23 mouse cellular contexts compared by ENCODE assay signal in genomic region chr6:38241508-38241907, GRCm38 (mm10). TPM values are rescaled to one million over a fixed set of nuclear protein-coding genes. Genes with fewer than 3 reads are reported as not detected.
DNase-seq lines count a peak whose midpoint lies in the region; ATAC-seq and TF ChIP-seq lines count a peak whose summit lies in the region.
"Had no signal": no experiment of that assay in that cellular context is flagged by ENCODE, and none has a peak within 500 bp of the region (broad histone marks: within the 10 kb centered on the region; RNA-seq: fewer than 3 reads in every experiment).

No protein-coding gene starts in this region.

- peak overlapping the region; percentile 66 for H3K27ac ChIP-seq in layer of hippocampus, adult 2 months
- peak overlapping the region; percentile 69 for H3K27ac ChIP-seq in left cerebral cortex, adult 2 months
- H3K27ac ChIP-seq in midbrain, embryonic 13.5 days: peak overlapping the region; percentile 15; the same call in 1 of the 2 replicates
- no peak overlapping the region for H3K27ac ChIP-seq in midbrain, embryonic 16.5 days (ENCODE audit: low read length)
- no peak overlapping the region for H3K27ac ChIP-seq in MEL (ENCODE audit: control insufficient read depth, low read depth, low read length)

- H3K36me3 ChIP-seq in midbrain, embryonic 13.5 days: no peaks in the 10 kb centered on the region
- H3K36me3 ChIP-seq in midbrain, embryonic 16.5 days (ENCODE audit: control insufficient read depth, insufficient read depth, low read length): no peaks in the 10 kb centered on the region
- peaks cover 0 to 29% of the 10 kb centered on the region in 2 experiments; a peak in 2 of 4 replicates for H3K36me3 ChIP-seq in MEL (ENCODE audit: control insufficient read depth in 1 of 2, insufficient read depth in 2 of 2, low read length in 2 of 2)
- H3K36me3 ChIP-seq: G1E had no signal

- TF ChIP-seq RAD21 in MEL (IDR thresholded peaks at IDR 0.05; ENCODE audit: low read depth, low read length): no peak

- TF ChIP-seq CTCF in layer of hippocampus, adult 2 months (conservative IDR thresholded peaks at IDR 0.05): no peak
- no peak for TF ChIP-seq CTCF in left cerebral cortex, adult 2 months (IDR thresholded peaks at IDR 0.05)
- no peak for TF ChIP-seq CTCF in MEL (IDR thresholded peaks at IDR 0.05 in 2 of 3, conservative IDR thresholded peaks at IDR 0.05 in 1 of 3; ENCODE audit: control insufficient read depth in 1 of 3, insufficient read depth in 1 of 3, low read depth in 2 of 3, low read length in 3 of 3, poor library complexity in 1 of 3, severe bottlenecking in 1 of 3)

- no peaks in the 10 kb centered on the region for H3K9me3 ChIP-seq in midbrain, embryonic 13.5 days
- H3K9me3 ChIP-seq in midbrain, embryonic 16.5 days (replicated peaks; ENCODE audit: control insufficient read depth, low read length, poor library complexity, severe bottlenecking): no peaks in the 10 kb centered on the region
- H3K9me3 ChIP-seq in MEL (replicated peaks; ENCODE audit: insufficient read depth, low read length): no peaks in the 10 kb centered on the region
- H3K9me3 ChIP-seq: G1E had no signal

- 94% methylated on average over 4 of the region's 4 CpGs for WGBS in midbrain, embryonic 13.5 days
- WGBS in midbrain, embryonic 16.5 days: 80% methylated on average over 4 of the region's 4 CpGs

- H3K79me2 ChIP-seq in MEL (ENCODE audit: control insufficient read depth, insufficient read depth, low read length, poor library complexity): no peaks in the 10 kb centered on the region

- DNase-seq in layer of hippocampus, adult 2 months (ENCODE audit: low spot score in 2 of 2): no peak
- no peak for DNase-seq in layer of hippocampus, postnatal 14 days (ENCODE audit: low spot score in 2 of 2)
- no peak for DNase-seq in left cerebral cortex, adult 2 months (ENCODE audit: extremely low spot score in 1 of 2, low spot score in 2 of 2)
- DNase-seq in left cerebral cortex, postnatal 36 days (ENCODE audit: low spot score in 2 of 2): no peak
- peak; percentile 38 for DNase-seq in MEL (ENCODE audit: low read depth, low spot score)
- DNase-seq in embryo, embryonic 10 days (ENCODE audit: low spot score): no peak
- DNase-seq: adrenal gland, adult 2 months; adrenal gland, adult 8-10 months; adrenal gland, postnatal 10 days; adrenal gland, postnatal 14 days; adrenal gland, postnatal 25 days; adrenal gland, postnatal 36 days; B cell, adult 2 months; cerebellum, adult 11 months; cerebellum, adult 11-12 months; cerebellum, adult 18-20 months had no signal

- no peak for TF ChIP-seq POLR2A in MEL (IDR thresholded peaks at IDR 0.05; ENCODE audit: control insufficient read depth in 1 of 2, insufficient read depth in 1 of 2, low read depth in 1 of 2, low read length in 2 of 2, poor library complexity in 1 of 2)

- no peaks in the 10 kb centered on the region for H3K27me3 ChIP-seq in midbrain, embryonic 13.5 days
- H3K27me3 ChIP-seq in midbrain, embryonic 16.5 days (ENCODE audit: control insufficient read depth, insufficient read depth, low read depth, low read length): no peaks in the 10 kb centered on the region
- no peaks in the 10 kb centered on the region for H3K27me3 ChIP-seq in MEL (ENCODE audit: control insufficient read depth in 1 of 2, insufficient read depth in 2 of 2, low read length in 2 of 2)
- H3K27me3 ChIP-seq: CH12.LX, Patski had no signal

- H3K4me2 ChIP-seq in midbrain, embryonic 13.5 days (replicated peaks): no peak overlapping the region
- no peak overlapping the region for H3K4me2 ChIP-seq in midbrain, embryonic 16.5 days (ENCODE audit: low read length)

- intact Hi-C loops in left cerebral cortex, adult 2 months (cut with DNase I): loop anchor here (5.0 kb wide), 1 partner anchor 44 kb away; no protein-coding TSS in a partner anchor
- intact Hi-C loops in left cerebral cortex, postnatal 36 days (cut with DNase I): loop anchor here (5.0 kb wide), 1 partner anchor 44 kb away; no protein-coding TSS in a partner anchor

- H3K9ac ChIP-seq in midbrain, embryonic 13.5 days (replicated peaks): no peak overlapping the region
- H3K9ac ChIP-seq in midbrain, embryonic 16.5 days (ENCODE audit: low read depth, low read length): no peak overlapping the region
- no peak overlapping the region for H3K9ac ChIP-seq in MEL (ENCODE audit: control insufficient read depth, low read depth, low read length, poor library complexity, severe bottlenecking)

- no peak overlapping the region for H3K4me3 ChIP-seq in layer of hippocampus, adult 2 months
- H3K4me3 ChIP-seq in left cerebral cortex, adult 2 months: no peak overlapping the region
- no peak overlapping the region for H3K4me3 ChIP-seq in midbrain, embryonic 13.5 days (replicated peaks)
- no peak overlapping the region for H3K4me3 ChIP-seq in midbrain, embryonic 16.5 days (ENCODE audit: low read depth, low read length)
- H3K4me3 ChIP-seq in MEL (ENCODE audit: control insufficient read depth in 1 of 2, insufficient read depth in 1 of 2, low read depth in 2 of 2, low read length in 2 of 2): no peak overlapping the region

- H3K4me1 ChIP-seq in midbrain, embryonic 13.5 days (replicated peaks): peaks cover 50% of the 10 kb centered on the region
- H3K4me1 ChIP-seq in midbrain, embryonic 16.5 days (ENCODE audit: control insufficient read depth, insufficient read depth, low read length): peaks cover 23% of the 10 kb centered on the region
- peaks cover 16 to 26% of the 10 kb centered on the region in 2 experiments for H3K4me1 ChIP-seq in MEL (ENCODE audit: control insufficient read depth in 1 of 2, insufficient read depth in 2 of 2, low read length in 2 of 2)

- ATAC-seq in midbrain, embryonic 13.5 days: no peak
- ATAC-seq in midbrain, embryonic 16.5 days: no peak
- ATAC-seq: activated CD4-positive, CD25-positive, alpha-beta regulatory T cell, adult 4 months; CD4-positive, CD25-positive, alpha-beta regulatory T cell, adult 4 months had no signal

- no peak for TF ChIP-seq EP300 in MEL (IDR thresholded peaks at IDR 0.05; ENCODE audit: low read depth in 1 of 2, low read length in 2 of 2)

TF ChIP-seq in MEL, 35 proteins besides CTCF, POLR2A, EP300 and RAD21:
- TF ChIP-seq HCFC1 (IDR thresholded peaks at IDR 0.05; ENCODE audit: low read depth, low read length) (no peak), JUND (IDR thresholded peaks at IDR 0.05; ENCODE audit: low read depth, low read length) (no peak), POLR2AphosphoS2 (IDR thresholded peaks at IDR 0.05; ENCODE audit: low read length) (no peak), RCOR1 (IDR thresholded peaks at IDR 0.05; ENCODE audit: low read depth, low read length) (no peak), SIN3A (IDR thresholded peaks at IDR 0.05; ENCODE audit: low read length) (peak; percentile 46; the same call in 1 of the 2 replicates), CHD1 (IDR thresholded peaks at IDR 0.05; ENCODE audit: low read depth, low read length) (no peak), SMC3 (IDR thresholded peaks at IDR 0.05; ENCODE audit: low read depth, low read length) (no peak), CHD2 (IDR thresholded peaks at IDR 0.05; ENCODE audit: low read length) (no peak), E2F4 (IDR thresholded peaks at IDR 0.05; ENCODE audit: borderline replicate concordance, low read depth, low read length) (no peak), ZNF384 (IDR thresholded peaks at IDR 0.05; ENCODE audit: low read depth, low read length) (no peak), NELFE (IDR thresholded peaks at IDR 0.05; ENCODE audit: low read depth, low read length) (no peak), POLR2AphosphoS5 (IDR thresholded peaks at IDR 0.05; ENCODE audit: borderline replicate concordance, low read depth, low read length) (no peak), MAX (IDR thresholded peaks at IDR 0.05; ENCODE audit: low read length) (peak; percentile 70), ZMIZ1 (IDR thresholded peaks at IDR 0.05; ENCODE audit: low read depth, low read length) (no peak), ELF1 (IDR thresholded peaks at IDR 0.05; ENCODE audit: low read depth, low read length) (no peak), KAT2A (conservative IDR thresholded peaks at IDR 0.05; ENCODE audit: low read depth, low read length) (no peak), ZKSCAN1 (IDR thresholded peaks at IDR 0.05; ENCODE audit: low read depth, low read length) (no peak), MEF2A (IDR thresholded peaks at IDR 0.05; ENCODE audit: extremely low read depth, insufficient replicate concordance, low read depth, low read length, poor library complexity, severe bottlenecking) (no peak), MAZ (IDR thresholded peaks at IDR 0.05; ENCODE audit: low read depth, low read length) (no peak), BHLHE40 (IDR thresholded peaks at IDR 0.05; ENCODE audit: borderline replicate concordance, low read depth, low read length) (no peak), TCF12 (IDR thresholded peaks at IDR 0.05; ENCODE audit: low read depth, low read length) (peak; percentile 19; the same call in 1 of the 2 replicates), ETS1 (IDR thresholded peaks at IDR 0.05; ENCODE audit: low read depth, low read length) (no peak), MXI1 (IDR thresholded peaks at IDR 0.05; ENCODE audit: low read depth, low read length) (peak; percentile 68), GABPA (IDR thresholded peaks at IDR 0.05; ENCODE audit: low read depth, low read length) (no peak)

RNA-seq across cellular contexts. Expression of gene D630045J12Rik, which starts 12.3 kb away (rescaled TPM):
- 10 to 100 TPM; 37.1 to 37.4 TPM for total RNA-seq in layer of hippocampus, adult 2 months (2021)
- total RNA-seq in layer of hippocampus, postnatal 14 days (2021): 10 to 100 TPM; 39.6 to 41.8 TPM
- 10 to 100 TPM; 46.0 to 49.9 TPM for total RNA-seq in left cerebral cortex, adult 2 months (2021)
- 10 to 100 TPM; 34.7 to 48.6 TPM for total RNA-seq in left cerebral cortex, postnatal 36 days (2021)
- polyA plus RNA-seq in midbrain, embryonic 13.5 days (2015; fragmentation: Nextera tagmentation; extraction: Ambion mirVana): 14.4 and 16.6 TPM in 2 replicates
- polyA plus RNA-seq in midbrain, embryonic 16.5 days (2015; fragmentation: Nextera tagmentation; extraction: Ambion mirVana): 15.8 and 19.4 TPM in 2 replicates
- 2.2 and 2.5 TPM in 2 replicates for total RNA-seq in MEL (2012; rRNA removed)
- polyA plus RNA-seq in MEL (2012; ENCODE audit: insufficient read depth in 1 of 2, insufficient read length in 2 of 2, low read depth in 1 of 2, low replicate concordance in 2 of 2, missing spikeins in 1 of 2): 1 to 10 TPM in 1 of 2 experiments, not detected in 1; 6.2 TPM

RNA-seq across cellular contexts. Expression of gene Zc3hav1l, which starts 57.6 kb away (rescaled TPM):
- total RNA-seq in layer of hippocampus, adult 2 months (2021): 1 to 10 TPM; 4.5 TPM
- total RNA-seq in layer of hippocampus, postnatal 14 days (2021): 1 to 10 TPM; 3.1 to 3.5 TPM
- 1 to 10 TPM; 3.2 to 3.4 TPM for total RNA-seq in left cerebral cortex, adult 2 months (2021)
- 1 to 10 TPM; 3.2 to 3.9 TPM for total RNA-seq in left cerebral cortex, postnatal 36 days (2021)
- polyA plus RNA-seq in midbrain, embryonic 13.5 days (2015; fragmentation: Nextera tagmentation; extraction: Ambion mirVana): 10.6 and 11.0 TPM in 2 replicates
- polyA plus RNA-seq in midbrain, embryonic 16.5 days (2015; fragmentation: Nextera tagmentation; extraction: Ambion mirVana): 7.0 and 8.3 TPM in 2 replicates
- 1.8 and 2.0 TPM in 2 replicates for total RNA-seq in MEL (2012; rRNA removed)
- 1 to 10 TPM in 1 of 2 experiments, not detected in 1; 5.8 TPM for polyA plus RNA-seq in MEL (2012; ENCODE audit: insufficient read depth in 1 of 2, insufficient read length in 2 of 2, low read depth in 1 of 2, low replicate concordance in 2 of 2, missing spikeins in 1 of 2)

Comparison
In these comparisons a context has a peak if more than half of its experiments do, and no peak if none do; other contexts are left out.
1. H3K27ac ChIP-seq: peak in layer of hippocampus, adult 2 months (single experiment), left cerebral cortex, adult 2 months (single experiment) and midbrain, embryonic 13.5 days (single experiment); none in midbrain, embryonic 16.5 days (single experiment) and MEL (single experiment).
2. RNA of gene D630045J12Rik, which starts 12.3 kb away (total RNA-seq): 46.0 to 49.9 TPM in left cerebral cortex, adult 2 months, 34.7 to 48.6 TPM in left cerebral cortex, postnatal 36 days, 39.6 to 41.8 TPM in layer of hippocampus, postnatal 14 days and 37.1 to 37.4 TPM in layer of hippocampus, adult 2 months; 2.2 to 2.5 TPM in MEL; every median in the first group is over 10 times any median in the second.